12 mouse cellular contexts compared by ENCODE assay signal in the genomic region with DNA sequence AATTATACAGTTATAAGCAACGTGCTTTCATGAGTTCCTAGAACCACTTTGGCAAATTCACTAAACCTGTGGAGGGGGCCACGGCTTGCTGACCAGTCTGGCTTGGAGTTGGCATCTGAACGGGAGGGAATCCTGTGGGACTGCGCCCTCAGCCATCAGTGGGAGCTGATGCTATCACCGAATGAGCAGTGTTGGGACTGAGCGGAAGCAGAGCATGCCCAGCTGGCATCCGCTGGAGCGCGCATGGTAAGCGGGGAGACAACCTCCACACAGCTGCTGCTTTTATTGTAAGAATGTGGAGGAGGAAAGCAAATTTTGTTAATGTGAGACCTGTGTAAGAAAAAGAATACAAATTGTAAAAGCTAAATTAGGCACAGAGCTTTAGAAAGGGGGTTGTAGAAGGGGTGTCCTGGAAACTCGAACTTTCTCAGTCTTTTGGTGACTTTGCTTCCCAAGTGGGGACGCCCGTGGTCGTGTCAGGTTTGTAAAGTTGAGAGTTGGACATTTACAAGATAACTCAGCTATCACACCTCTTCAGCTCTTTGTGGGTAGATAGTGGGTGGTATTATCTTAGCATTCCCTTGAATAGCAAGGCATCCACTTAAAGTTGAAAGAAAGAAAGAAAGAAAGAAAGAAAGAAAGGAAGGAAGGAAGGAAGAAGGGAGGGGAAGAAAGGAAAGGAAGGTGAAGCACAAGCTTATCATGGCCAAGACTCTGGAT.
DNase-seq lines count a peak whose midpoint lies in the region; ATAC-seq and TF ChIP-seq lines count a peak whose summit lies in the region.
"Had no signal": no experiment of that assay in that cellular context is flagged by ENCODE, and none has a peak within 500 bp of the region (broad histone marks: within the 10 kb centered on the region; RNA-seq: fewer than 3 reads in every experiment).

No protein-coding gene starts in this region.

- TF ChIP-seq POLR2A in spleen, adult 2 months (IDR thresholded peaks at IDR 0.05; ENCODE audit: low read depth, low read length): no peak

- H3K4me1 ChIP-seq in kidney, postnatal 0 days (replicated peaks; ENCODE audit: insufficient read depth, low read length): no peaks in the 10 kb centered on the region
- peaks cover 31% of the 10 kb centered on the region for H3K4me1 ChIP-seq in spleen, adult 2 months (ENCODE audit: control insufficient read depth, insufficient read depth, insufficient read length)
- H3K4me1 ChIP-seq: hindbrain, embryonic 13.5 days had no signal

- ATAC-seq in kidney, postnatal 0 days (replicated peaks; ENCODE audit: low FRiP score, low read depth): no peak
- ATAC-seq in erythroid progenitor cell, adult 5-6 weeks (replicated peaks; ENCODE audit: low FRiP score, poor library complexity, severe bottlenecking): no peak
- ATAC-seq: forebrain, postnatal 0 days had no signal

- peak; percentile 42 for DNase-seq in kidney, postnatal 0 days (ENCODE audit: low spot score)
- no peak for DNase-seq in kidney, adult 9 months
- DNase-seq in spleen, adult 2 months (ENCODE audit: low read depth in 1 of 2, low spot score in 2 of 2): no peak
- DNase-seq in spleen, adult 12 weeks (ENCODE audit: low spot score): no peak
- peak; percentile 37 to 44 for DNase-seq in right cerebral cortex, postnatal 10 days (ENCODE audit: low spot score in 2 of 2)
- peak; percentile 49 for DNase-seq in thymus, postnatal 4 days
- DNase-seq: adrenal gland, adult 2 months; cerebellum, adult 9-11 months; forebrain, postnatal 0 days had no signal

- H3K27me3 ChIP-seq in kidney, postnatal 0 days (ENCODE audit: insufficient read depth, low read length): no peaks in the 10 kb centered on the region
- no peaks in the 10 kb centered on the region for H3K27me3 ChIP-seq in spleen, adult 2 months (ENCODE audit: control insufficient read depth, insufficient read depth, low read length)
- H3K27me3 ChIP-seq: hindbrain, embryonic 13.5 days; limb, embryonic 15.5 days had no signal

- H3K4me2 ChIP-seq in kidney, postnatal 0 days (ENCODE audit: low read length): no peak overlapping the region
- H3K4me2 ChIP-seq: hindbrain, embryonic 13.5 days; limb, embryonic 15.5 days had no signal

- WGBS in kidney, postnatal 0 days: 46% methylated on average over 14 of the region's 14 CpGs
- WGBS in spleen, adult 2 months: 48% methylated on average over 14 of the region's 14 CpGs

- no peak overlapping the region for H3K4me3 ChIP-seq in kidney, postnatal 0 days (replicated peaks; ENCODE audit: low read depth, low read length)
- no peak overlapping the region for H3K4me3 ChIP-seq in spleen, adult 2 months (ENCODE audit: extremely low read depth, insufficient read depth, insufficient read length)
- H3K4me3 ChIP-seq: hindbrain, embryonic 13.5 days; limb, embryonic 15.5 days had no signal

- H3K9me3 ChIP-seq in kidney, postnatal 0 days (replicated peaks; ENCODE audit: low read length): no peaks in the 10 kb centered on the region
- H3K9me3 ChIP-seq: hindbrain, embryonic 13.5 days had no signal

- no peak overlapping the region for H3K9ac ChIP-seq in kidney, postnatal 0 days (ENCODE audit: low read depth, low read length)
- H3K9ac ChIP-seq: forebrain, postnatal 0 days; hindbrain, embryonic 13.5 days; limb, embryonic 15.5 days had no signal

- peak overlapping the region; percentile 32; the same call in 1 of the 2 replicates for H3K27ac ChIP-seq in kidney, postnatal 0 days
- H3K27ac ChIP-seq in spleen, adult 2 months (ENCODE audit: insufficient read depth, low read length): peak overlapping the region; percentile 68
- H3K27ac ChIP-seq: hindbrain, embryonic 13.5 days; limb, embryonic 15.5 days had no signal

- TF ChIP-seq CTCF in kidney, postnatal 0 days (IDR thresholded peaks at IDR 0.05; ENCODE audit: low read depth): no peak
- TF ChIP-seq CTCF in spleen, adult 2 months (IDR thresholded peaks at IDR 0.05; ENCODE audit: extremely low read depth, insufficient read depth, insufficient read length, insufficient replicate concordance): no peak

- no peaks in the 10 kb centered on the region for H3K36me3 ChIP-seq in kidney, postnatal 0 days (ENCODE audit: insufficient read depth, low read length)
- no peaks in the 10 kb centered on the region for H3K36me3 ChIP-seq in spleen, adult 2 months (ENCODE audit: control insufficient read depth, insufficient read depth, low read length)
- H3K36me3 ChIP-seq: hindbrain, embryonic 13.5 days; limb, embryonic 15.5 days had no signal

Comparison
In these comparisons a context has a peak if more than half of its experiments do, and no peak if none do; other contexts are left out.
1. DNase-seq: peak in kidney, postnatal 0 days (single experiment), right cerebral cortex, postnatal 10 days (2 of 2) and thymus, postnatal 4 days (single experiment); none in kidney, adult 9 months (single experiment), spleen, adult 2 months (0 of 2) and spleen, adult 12 weeks (single experiment).